Mouse (Mus musculus): ENCODE measurements around the gene Ephb2. TPM values are rescaled to one million over a fixed set of nuclear protein-coding genes. Genes with fewer than 3 reads are reported as not detected.

Gene Ephb2
- total and polyA plus RNA-seq, 2 experiments from 2014 or later, result 10.8 to 85.6 TPM

DNA sequence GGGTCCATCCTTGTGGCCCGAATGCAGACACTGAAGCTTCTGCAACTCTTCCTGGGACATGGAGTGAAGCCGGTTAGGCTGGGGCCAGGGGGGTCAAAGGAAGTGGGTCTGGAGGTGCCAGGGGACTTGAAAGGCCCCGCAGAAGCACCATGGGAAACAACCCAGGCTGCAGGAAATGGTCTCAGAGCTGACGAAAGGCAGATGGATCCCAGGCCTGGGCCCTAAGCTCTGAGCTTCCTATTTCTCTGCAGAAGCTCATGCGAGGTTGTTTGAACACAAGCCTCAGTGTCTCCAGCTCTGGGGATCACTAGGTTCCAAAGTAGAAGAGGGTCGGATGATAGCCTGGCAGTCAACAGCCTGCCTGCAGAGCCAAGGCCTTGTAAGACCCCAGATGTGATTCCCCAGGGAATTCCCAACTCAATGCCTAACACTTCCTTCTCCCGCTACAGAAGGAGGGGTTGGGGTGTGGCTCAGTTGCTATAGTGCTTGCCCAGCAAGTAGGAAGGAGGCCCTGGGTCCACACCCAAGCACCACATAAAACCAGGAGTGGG, 86.9 kb downstream of the Ephb2 start:
- ATAC-seq, result no peak
- Histone ChIP-seq H3K27me3 (ENCODE audit: insufficient read depth, low read length) (no peaks in the 10 kb centered on the region), H3K4me1 (ENCODE audit: insufficient read depth) (peaks cover 14% of the 10 kb centered on the region), H3K4me2 (ENCODE audit: low read depth) (no peak overlapping the region), H3K36me3 (ENCODE audit: insufficient read depth) (no peaks in the 10 kb centered on the region), H3K9me3 (ENCODE audit: low read length) (no peaks in the 10 kb centered on the region), H3K4me3 (ENCODE audit: low read depth, low read length) (no peak overlapping the region), H3K27ac (ENCODE audit: low read depth, low read length) (no peak overlapping the region), H3K9ac (no peak overlapping the region)
- WGBS, result 61% methylated on average over 7 of the region's 7 CpGs
- DNase-seq, result no peak
- no peak for TF ChIP-seq CTCF (IDR thresholded peaks at IDR 0.05; ENCODE audit: low read depth)

DNA sequence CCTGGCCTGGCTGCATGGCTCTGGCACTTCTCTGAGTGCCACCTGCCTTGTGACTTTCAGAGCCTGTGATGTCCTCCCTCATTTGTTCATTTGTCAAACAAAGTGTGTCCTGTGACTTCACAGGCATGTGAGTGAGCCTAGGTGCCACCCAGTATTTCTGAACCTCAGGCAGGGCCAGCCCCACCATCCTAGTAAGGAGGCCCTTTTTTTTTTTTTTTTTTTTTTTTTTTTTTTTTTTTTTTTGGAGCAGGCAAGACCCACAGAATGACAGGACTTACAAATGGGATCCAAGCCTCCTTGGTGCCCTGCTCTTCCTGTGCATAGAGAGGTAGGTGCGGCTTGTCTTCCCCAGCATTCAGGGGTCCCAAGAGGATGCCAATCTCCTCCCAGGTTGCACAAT, 89.3 kb downstream of the Ephb2 start:
- no peak for DNase-seq
- Histone ChIP-seq H3K4me1 (ENCODE audit: insufficient read depth) (peaks cover 26% of the 10 kb centered on the region), H3K36me3 (ENCODE audit: insufficient read depth) (no peaks in the 10 kb centered on the region), H3K4me3 (ENCODE audit: low read depth, low read length) (no peak overlapping the region), H3K27me3 (ENCODE audit: insufficient read depth, low read length) (no peaks in the 10 kb centered on the region), H3K27ac (ENCODE audit: low read depth, low read length) (no peak overlapping the region), H3K4me2 (ENCODE audit: low read depth) (no peak overlapping the region), H3K9ac (no peak overlapping the region), H3K9me3 (ENCODE audit: low read length) (no peaks in the 10 kb centered on the region)
- TF ChIP-seq CTCF (IDR thresholded peaks at IDR 0.05; ENCODE audit: low read depth), result no peak
- WGBS, result 82% methylated on average over 1 of the region's 1 CpGs
- no peak for ATAC-seq

DNA sequence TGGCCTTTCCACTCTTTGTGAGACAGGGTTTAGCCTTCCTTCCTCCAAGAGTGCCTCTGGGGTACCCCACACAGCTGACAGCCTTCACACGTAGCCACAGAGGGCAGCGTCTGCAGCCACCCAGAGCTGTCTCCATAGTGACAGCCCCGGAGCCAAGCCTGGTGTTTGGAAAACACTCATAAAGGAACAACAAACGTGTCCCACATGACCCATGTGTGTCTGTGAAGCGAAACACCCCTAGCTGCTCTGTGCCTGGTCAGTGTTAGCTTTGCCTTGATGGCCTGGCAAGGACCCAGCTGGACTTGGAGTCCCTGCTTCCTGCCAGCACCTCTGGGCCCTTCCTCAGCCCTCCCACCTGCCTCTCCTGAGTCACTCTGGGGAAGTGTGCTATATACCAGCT, 93.1 kb downstream of the Ephb2 start:
- peak; percentile 46 for ATAC-seq

DNA sequence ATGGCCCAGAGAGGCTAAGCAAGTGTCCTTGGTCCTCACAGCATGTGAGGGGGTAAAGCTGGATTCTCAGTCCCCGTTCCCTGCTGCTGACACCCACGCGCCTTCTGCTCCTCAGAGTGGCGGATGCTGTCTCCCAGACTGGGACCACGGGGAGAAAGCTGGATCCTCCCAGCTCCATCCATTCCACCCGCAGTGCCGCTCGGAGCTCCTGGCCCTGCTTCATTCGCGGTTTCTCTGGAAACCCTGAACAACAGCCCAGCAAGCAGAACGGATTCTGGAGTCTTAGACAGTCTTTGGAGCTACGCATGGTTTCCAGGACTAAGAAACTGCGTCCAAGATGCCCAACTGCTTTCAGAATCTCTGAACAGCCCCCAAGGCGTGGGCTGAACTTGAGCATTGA, 93.9 kb downstream of the Ephb2 start:
- Histone ChIP-seq H3K36me3 (ENCODE audit: insufficient read depth) (no peaks in the 10 kb centered on the region), H3K4me2 (ENCODE audit: low read depth) (no peak overlapping the region), H3K9me3 (ENCODE audit: low read length) (no peaks in the 10 kb centered on the region), H3K27ac (ENCODE audit: low read depth, low read length) (peak overlapping the region; percentile 72), H3K9ac (no peak overlapping the region), H3K4me1 (ENCODE audit: insufficient read depth) (peaks cover 12% of the 10 kb centered on the region; the same call in 1 of the 2 replicates), H3K4me3 (ENCODE audit: low read depth, low read length) (no peak overlapping the region), H3K27me3 (ENCODE audit: insufficient read depth, low read length) (no peaks in the 10 kb centered on the region)
- TF ChIP-seq CTCF (IDR thresholded peaks at IDR 0.05; ENCODE audit: low read depth), result no peak
- peak; percentile 62 for ATAC-seq
- WGBS, result 46% methylated on average over 14 of the region's 14 CpGs
- peak; percentile 76 for DNase-seq

More for the DNA sequence above, 93.1 kb downstream of the Ephb2 start:
- TF ChIP-seq CTCF (IDR thresholded peaks at IDR 0.05; ENCODE audit: low read depth), result no peak
- Histone ChIP-seq H3K4me2 (ENCODE audit: low read depth) (no peak overlapping the region), H3K9ac (no peak overlapping the region), H3K4me1 (ENCODE audit: insufficient read depth) (peaks cover 12% of the 10 kb centered on the region; the same call in 1 of the 2 replicates), H3K9me3 (ENCODE audit: low read length) (no peaks in the 10 kb centered on the region), H3K36me3 (ENCODE audit: insufficient read depth) (no peaks in the 10 kb centered on the region), H3K27me3 (ENCODE audit: insufficient read depth, low read length) (no peaks in the 10 kb centered on the region), H3K27ac (ENCODE audit: low read depth, low read length) (no peak overlapping the region), H3K4me3 (ENCODE audit: low read depth, low read length) (no peak overlapping the region)
- DNase-seq, result no peak
- 13% methylated on average over 5 of the region's 5 CpGs for WGBS

DNA sequence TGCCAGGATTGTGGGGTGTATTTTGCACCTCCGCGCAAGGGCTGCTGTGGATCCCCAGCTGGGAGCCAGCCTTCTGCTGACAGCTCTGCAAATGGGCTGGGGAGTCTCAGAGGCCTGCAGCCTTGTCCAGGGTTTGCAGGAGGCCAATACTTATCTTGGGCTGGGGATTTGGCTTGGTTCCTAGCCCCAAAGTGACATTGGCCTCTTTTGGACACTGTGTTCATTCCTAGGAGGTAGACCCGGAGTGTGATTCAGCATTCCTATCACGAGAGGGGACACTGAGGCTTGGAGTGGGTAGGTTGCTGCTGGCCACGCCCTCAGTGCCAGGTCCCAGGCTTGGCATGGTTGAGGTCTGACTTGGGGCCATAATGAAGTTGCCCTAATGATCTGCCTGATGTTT, 94.8 kb downstream of the Ephb2 start:
- Histone ChIP-seq H3K9me3 (ENCODE audit: low read length) (no peaks in the 10 kb centered on the region), H3K4me1 (ENCODE audit: insufficient read depth) (peaks cover 12% of the 10 kb centered on the region; the same call in 1 of the 2 replicates), H3K4me3 (ENCODE audit: low read depth, low read length) (no peak overlapping the region), H3K9ac (no peak overlapping the region), H3K27ac (ENCODE audit: low read depth, low read length) (no peak overlapping the region), H3K4me2 (ENCODE audit: low read depth) (no peak overlapping the region), H3K27me3 (ENCODE audit: insufficient read depth, low read length) (no peaks in the 10 kb centered on the region), H3K36me3 (ENCODE audit: insufficient read depth) (no peaks in the 10 kb centered on the region)
- TF ChIP-seq CTCF (IDR thresholded peaks at IDR 0.05; ENCODE audit: low read depth), result no peak
- DNase-seq, result no peak
- WGBS, result 87% methylated on average over 5 of the region's 5 CpGs
- no peak for ATAC-seq

DNA sequence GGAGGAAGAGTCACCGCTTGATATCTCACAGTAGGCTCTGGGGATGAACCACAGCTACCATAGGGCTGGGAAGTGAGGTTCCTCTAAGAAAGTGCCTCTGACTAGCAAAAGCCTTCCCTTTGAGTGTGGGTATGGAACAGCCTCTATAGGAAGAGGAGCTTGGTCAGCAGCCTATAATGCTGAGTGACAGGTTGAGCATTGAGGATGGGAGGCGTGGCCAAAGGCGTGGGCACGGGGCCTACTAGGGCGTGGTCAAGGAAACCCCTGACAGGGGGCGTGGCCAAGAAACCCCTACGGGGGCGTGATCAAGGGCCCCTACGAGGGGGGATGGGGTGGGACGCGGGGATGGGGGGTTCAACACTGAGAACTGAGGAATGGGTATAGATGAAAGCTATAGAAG, 96.6 kb downstream of the Ephb2 start:
- Histone ChIP-seq H3K4me2 (ENCODE audit: low read depth) (no peak overlapping the region), H3K27me3 (ENCODE audit: insufficient read depth, low read length) (no peaks in the 10 kb centered on the region), H3K27ac (ENCODE audit: low read depth, low read length) (no peak overlapping the region), H3K4me3 (ENCODE audit: low read depth, low read length) (no peak overlapping the region), H3K9me3 (ENCODE audit: low read length) (no peaks in the 10 kb centered on the region), H3K9ac (no peak overlapping the region), H3K36me3 (ENCODE audit: insufficient read depth) (no peaks in the 10 kb centered on the region), H3K4me1 (ENCODE audit: insufficient read depth) (peaks cover 17% of the 10 kb centered on the region; the same call in 1 of the 2 replicates)
- no peak for TF ChIP-seq CTCF (IDR thresholded peaks at IDR 0.05; ENCODE audit: low read depth)
- ATAC-seq (no peak), DNase-seq (no peak)
- WGBS, result 16% methylated on average over 11 of the region's 11 CpGs

DNA sequence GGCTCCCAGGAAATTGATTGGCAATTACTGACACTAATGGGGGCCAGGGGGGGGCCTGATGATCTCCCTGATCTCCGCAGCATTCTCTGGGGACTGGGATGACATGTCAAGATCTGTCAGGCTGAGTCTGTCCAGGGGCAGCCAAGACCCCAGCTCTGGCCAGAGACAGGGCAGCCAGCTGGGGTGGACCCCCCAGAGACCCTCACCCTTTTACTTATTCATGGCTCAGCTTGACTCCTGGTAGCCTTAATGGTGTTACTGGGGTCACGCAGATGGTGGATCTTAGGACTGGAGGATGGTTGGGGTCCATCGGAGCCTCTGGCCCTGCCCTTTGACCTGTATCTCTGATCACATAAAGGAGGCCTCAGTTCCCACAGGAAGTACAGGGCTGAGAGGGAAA, 97.5 kb downstream of the Ephb2 start:
- no peak overlapping the region for H3K9ac ChIP-seq
- 60% methylated on average over 3 of the region's 3 CpGs for WGBS
- H3K4me1 ChIP-seq (ENCODE audit: insufficient read depth), result peaks cover 21% of the 10 kb centered on the region; the same call in 1 of the 2 replicates
- no peak overlapping the region for H3K27ac ChIP-seq (ENCODE audit: low read depth, low read length)
- no peaks in the 10 kb centered on the region for H3K9me3 ChIP-seq (ENCODE audit: low read length)
- DNase-seq, result no peak
- no peak for TF ChIP-seq CTCF (IDR thresholded peaks at IDR 0.05; ENCODE audit: low read depth)
- no peak overlapping the region for H3K4me3 ChIP-seq (ENCODE audit: low read depth, low read length)
- no peaks in the 10 kb centered on the region for H3K36me3 ChIP-seq (ENCODE audit: insufficient read depth)
- ATAC-seq, result no peak
- no peak overlapping the region for H3K4me2 ChIP-seq (ENCODE audit: low read depth)
- no peaks in the 10 kb centered on the region for H3K27me3 ChIP-seq (ENCODE audit: insufficient read depth, low read length)

Measured in forebrain, postnatal 0 days (tissue).